Mouse (Mus musculus) urinary bladder, postnatal 14 days (tissue): ENCODE measurements around the gene Ntn1.
A peak's percentile ranks its signal among the peaks of the same experiment; 100 is the strongest.

Source experiments
- DNase-seq: peaks from one replicate; pipeline ENCODE4 v3.0.0; 2021; ENCODE audit warnings: low spot score

The Ntn1 gene

DNA sequence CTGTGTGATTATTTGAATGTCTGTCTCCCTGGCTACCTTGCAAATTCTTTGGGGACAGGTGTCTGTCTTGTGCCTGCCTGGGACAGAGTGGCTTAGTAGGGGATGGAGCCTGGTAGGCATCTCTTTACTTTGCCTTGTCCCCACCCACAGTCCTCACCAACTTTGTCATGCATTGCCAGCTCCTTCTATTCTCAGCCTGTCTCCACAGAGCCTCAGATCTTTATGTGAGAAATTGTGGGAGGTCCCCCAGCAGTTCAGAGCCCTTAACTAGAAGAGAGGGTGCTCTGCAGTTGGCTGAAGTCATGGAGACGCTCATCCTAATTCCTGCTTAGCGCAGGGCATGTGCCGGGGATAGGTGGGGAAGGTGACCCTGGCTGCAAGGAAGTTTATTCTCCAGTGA lies 215.0 kb downstream of the Ntn1 start:
- no peak for DNase-seq

- DNase-seq = no peak
These were observed 223.2 kb downstream of the Ntn1 start for GRCm38 (mm10) chr11:68177415-68177814.

GRCm38 (mm10) chr11:68176550-68176949 lies 224.1 kb downstream of the Ntn1 start:
- DNase-seq = no peak

GRCm38 (mm10) chr11:68172648-68173045 lies 228.0 kb downstream of the Ntn1 start:
- peak; percentile 16 for DNase-seq

GRCm38 (mm10) chr11:68171973-68172647 lies 228.5 kb downstream of the Ntn1 start:
- DNase-seq = no peak

DNA sequence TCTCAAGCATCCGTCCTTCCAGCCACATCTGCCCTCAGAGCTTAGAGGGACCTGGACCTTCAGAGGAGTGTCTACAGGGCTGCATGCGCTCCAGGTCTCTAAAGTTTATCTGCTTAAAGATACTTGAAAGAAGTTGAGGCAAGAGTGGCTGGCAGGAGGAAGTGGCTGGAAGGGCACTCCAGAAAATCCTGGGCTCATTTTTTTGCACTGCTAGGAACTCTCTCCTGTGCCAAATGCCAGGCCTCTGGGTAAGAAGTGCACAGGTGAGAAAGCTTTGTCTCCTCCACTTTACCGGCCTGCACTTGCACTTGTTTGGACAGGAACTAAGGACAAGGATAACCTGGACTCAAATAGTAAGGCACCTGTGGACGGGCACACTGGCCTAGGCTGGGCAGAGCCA lies 232.2 kb downstream of the Ntn1 start:
- no peak for DNase-seq

GRCm38 (mm10) chr11:68164408-68164807 lies 236.2 kb downstream of the Ntn1 start:
- DNase-seq = no peak

GRCm38 (mm10) chr11:68159867-68160266 lies 240.8 kb downstream of the Ntn1 start:
- DNase-seq = no peak
